Comparison of ENCODE assay signal across 27 mouse cellular contexts in the genomic region with DNA sequence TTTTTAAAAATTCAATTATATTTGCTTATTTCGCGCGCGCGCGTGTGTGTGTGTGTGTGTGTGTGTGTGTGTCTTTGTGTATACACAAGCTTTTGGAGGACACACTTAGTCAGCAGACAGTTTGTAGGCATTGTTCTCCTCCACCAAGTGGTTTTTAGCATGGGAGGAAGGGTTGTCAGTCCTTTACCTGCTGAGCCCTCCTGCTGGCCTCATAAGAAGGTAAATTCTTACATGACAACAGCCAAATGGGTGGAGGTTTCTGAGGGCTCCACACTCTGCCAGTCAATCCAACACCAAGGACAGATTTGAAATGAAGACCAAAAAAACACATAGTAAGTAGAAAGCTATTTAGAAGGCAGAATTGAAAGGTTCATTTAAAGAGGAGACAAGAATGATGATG. TPM values are rescaled to one million over a fixed set of nuclear protein-coding genes. Genes with fewer than 3 reads are reported as not detected.
A peak's percentile ranks its signal among the peaks of the same experiment; 100 is the strongest.
DNase-seq lines count a peak whose midpoint lies in the region; ATAC-seq and TF ChIP-seq lines count a peak whose summit lies in the region.
"Had no signal": no experiment of that assay in that cellular context is flagged by ENCODE, and none has a peak within 500 bp of the region (broad histone marks: within the 10 kb centered on the region; RNA-seq: fewer than 3 reads in every experiment).

No protein-coding gene starts in this region.

- H3K36me3 ChIP-seq in midbrain, embryonic 11.5 days (ENCODE audit: control insufficient read depth, insufficient read depth, low read length): no peaks in the 10 kb centered on the region
- H3K36me3 ChIP-seq in midbrain, embryonic 16.5 days (ENCODE audit: control insufficient read depth, insufficient read depth, low read length): no peaks in the 10 kb centered on the region
- H3K36me3 ChIP-seq in heart, adult 2 months (ENCODE audit: control insufficient read depth, insufficient read depth, low read length): no peaks in the 10 kb centered on the region
- H3K36me3 ChIP-seq: embryonic facial prominence, embryonic 13.5 days; embryonic facial prominence, embryonic 15.5 days; G1E had no signal

- H3K9ac ChIP-seq in midbrain, embryonic 11.5 days (ENCODE audit: low read length): no peak overlapping the region
- no peak overlapping the region for H3K9ac ChIP-seq in midbrain, embryonic 16.5 days (ENCODE audit: low read depth, low read length)
- H3K9ac ChIP-seq in heart, adult 2 months (ENCODE audit: low read depth, low read length): no peak overlapping the region
- H3K9ac ChIP-seq: embryonic facial prominence, embryonic 13.5 days; embryonic facial prominence, embryonic 15.5 days; forebrain, embryonic 13.5 days had no signal

- no peak overlapping the region for H3K4me2 ChIP-seq in midbrain, embryonic 11.5 days
- no peak overlapping the region for H3K4me2 ChIP-seq in midbrain, embryonic 16.5 days (ENCODE audit: low read length)
- H3K4me2 ChIP-seq: embryonic facial prominence, embryonic 13.5 days; embryonic facial prominence, embryonic 15.5 days; forebrain, embryonic 13.5 days had no signal

- H3K79me2 ChIP-seq in heart, adult 2 months (replicated peaks; ENCODE audit: control insufficient read depth, insufficient read depth, low read length): no peaks in the 10 kb centered on the region

- no peak for TF ChIP-seq POLR2A in embryonic fibroblast, embryonic 13.5 days (IDR thresholded peaks at IDR 0.05; ENCODE audit: low read depth, low read length)
- no peak for TF ChIP-seq POLR2A in heart, adult 2 months (IDR thresholded peaks at IDR 0.05; ENCODE audit: insufficient read depth, low read depth, low read length)

- intact Hi-C loops in heart, adult 2 months (cut with DNase I): no loop called here

- H3K4me1 ChIP-seq in midbrain, embryonic 11.5 days (ENCODE audit: control insufficient read depth, insufficient read depth, low read length): no peaks in the 10 kb centered on the region
- H3K4me1 ChIP-seq in midbrain, embryonic 16.5 days (ENCODE audit: control insufficient read depth, insufficient read depth, low read length): no peaks in the 10 kb centered on the region
- peaks cover 9% of the 10 kb centered on the region; the same call in 1 of the 2 replicates for H3K4me1 ChIP-seq in embryonic fibroblast, embryonic 13.5 days (ENCODE audit: control insufficient read depth, insufficient read depth, low read length)
- H3K4me1 ChIP-seq in heart, adult 2 months (ENCODE audit: control insufficient read depth, insufficient read depth, low read length): no peaks in the 10 kb centered on the region
- H3K4me1 ChIP-seq: embryonic facial prominence, embryonic 13.5 days; embryonic facial prominence, embryonic 15.5 days; forebrain, embryonic 13.5 days had no signal

- WGBS in midbrain, embryonic 11.5 days: 95% methylated on average over 6 of the region's 6 CpGs
- 93% methylated on average over 6 of the region's 6 CpGs for WGBS in midbrain, embryonic 16.5 days
- 93% methylated on average over 6 of the region's 6 CpGs for WGBS in heart, adult 2 months

- DNase-seq in midbrain, embryonic 11.5 days (ENCODE audit: low spot score, missing footprints): peak; percentile 26
- DNase-seq in ES-CJ7 (ENCODE audit: low read depth, low spot score) (peak; percentile 87), R1 (ENCODE audit: low read depth, low spot score) (peak; percentile 93)
- no peak for DNase-seq in heart, adult 2 months
- DNase-seq in gastrocnemius, adult 18-20 months (ENCODE audit: low spot score): no peak
- no peak for DNase-seq in cerebellum, postnatal 10 days
- DNase-seq: adrenal gland, adult 8-10 months; adrenal gland, postnatal 14 days; adrenal gland, postnatal 36 days; B cell, adult 2 months; cerebellum, adult 11-12 months; cerebellum, adult 2 months; cerebellum, adult 9-10 months; cerebellum, postnatal 14 days; cerebellum, postnatal 36 days; embryo, embryonic 11 days had no signal

- no peaks in the 10 kb centered on the region for H3K27me3 ChIP-seq in midbrain, embryonic 11.5 days (ENCODE audit: control insufficient read depth, insufficient read depth, low read length)
- no peaks in the 10 kb centered on the region for H3K27me3 ChIP-seq in midbrain, embryonic 16.5 days (ENCODE audit: control insufficient read depth, insufficient read depth, low read depth, low read length)
- no peaks in the 10 kb centered on the region for H3K27me3 ChIP-seq in heart, adult 2 months (ENCODE audit: control insufficient read depth, insufficient read depth, low read length)
- H3K27me3 ChIP-seq: CH12.LX; embryonic facial prominence, embryonic 13.5 days; embryonic facial prominence, embryonic 15.5 days; forebrain, embryonic 13.5 days; Patski had no signal

- no peak overlapping the region for H3K27ac ChIP-seq in midbrain, embryonic 11.5 days (ENCODE audit: low read depth, low read length)
- H3K27ac ChIP-seq in midbrain, embryonic 16.5 days (ENCODE audit: low read length): no peak overlapping the region
- peak overlapping the region; percentile 48; the same call in 1 of the 2 replicates for H3K27ac ChIP-seq in embryonic fibroblast, embryonic 13.5 days (ENCODE audit: insufficient read depth, low read length)
- H3K27ac ChIP-seq in heart, adult 2 months: no peak overlapping the region
- H3K27ac ChIP-seq: embryonic facial prominence, embryonic 13.5 days; embryonic facial prominence, embryonic 15.5 days; forebrain, embryonic 13.5 days had no signal

- TF ChIP-seq EP300 in heart, adult 2 months (IDR thresholded peaks at IDR 0.05; ENCODE audit: insufficient read depth, low read depth, low read length): no peak

- H3K9me3 ChIP-seq in midbrain, embryonic 11.5 days (ENCODE audit: control insufficient read depth, low read length): no peaks in the 10 kb centered on the region
- H3K9me3 ChIP-seq in midbrain, embryonic 16.5 days (replicated peaks; ENCODE audit: control insufficient read depth, low read length, poor library complexity, severe bottlenecking): no peaks in the 10 kb centered on the region
- H3K9me3 ChIP-seq: embryonic facial prominence, embryonic 13.5 days; embryonic facial prominence, embryonic 15.5 days; forebrain, embryonic 13.5 days; G1E had no signal

- no peak overlapping the region for H3K4me3 ChIP-seq in midbrain, embryonic 11.5 days (ENCODE audit: low read depth, low read length)
- H3K4me3 ChIP-seq in midbrain, embryonic 16.5 days (ENCODE audit: low read depth, low read length): no peak overlapping the region
- H3K4me3 ChIP-seq in embryonic fibroblast, embryonic 13.5 days (ENCODE audit: insufficient read depth, low read length): no peak overlapping the region
- no peak overlapping the region for H3K4me3 ChIP-seq in heart, adult 2 months
- H3K4me3 ChIP-seq: embryonic facial prominence, embryonic 13.5 days; embryonic facial prominence, embryonic 15.5 days; forebrain, embryonic 13.5 days had no signal

- TF ChIP-seq CTCF in embryonic fibroblast, embryonic 13.5 days (IDR thresholded peaks at IDR 0.05; ENCODE audit: borderline replicate concordance, insufficient read depth, low read length): no peak
- TF ChIP-seq CTCF in heart, adult 2 months (IDR thresholded peaks at IDR 0.05): no peak

- ATAC-seq in midbrain, embryonic 11.5 days (ENCODE audit: low FRiP score): no peak
- no peak for ATAC-seq in midbrain, embryonic 16.5 days
- ATAC-seq: activated CD4-positive, CD25-positive, alpha-beta regulatory T cell, adult 4 months; CD4-positive, CD25-positive, alpha-beta regulatory T cell, adult 4 months; forebrain, embryonic 13.5 days; forebrain, embryonic 16.5 days had no signal

RNA-seq across cellular contexts. Expression of a gene that starts 22.7 kb away (rescaled TPM):
- polyA plus RNA-seq in midbrain, embryonic 11.5 days (2014; fragmentation: Nextera tagmentation; extraction: Ambion mirVana): 49.4 and 50.5 TPM in 2 replicates
- polyA plus RNA-seq in midbrain, embryonic 16.5 days (2015; fragmentation: Nextera tagmentation; extraction: Ambion mirVana): 34.2 and 39.3 TPM in 2 replicates
- 23.2 and 27.9 TPM in 2 replicates for polyA plus RNA-seq in embryonic fibroblast, embryonic 13.5 days (2011; ENCODE audit: insufficient read length, low read depth, missing spikeins)
- 1 to 10 TPM; 7.7 TPM for total RNA-seq in heart, adult 2 months (2021)
- polyA plus RNA-seq in heart, adult 2 months (2012; rRNA removed): 4.0 TPM in 2 replicates
- total RNA-seq in gastrocnemius, adult 18-20 months (2021): 1 to 10 TPM; 7.4 to 8.3 TPM

Comparison
In these comparisons a context has a peak if more than half of its experiments do, and no peak if none do; other contexts are left out.
1. DNase-seq: peak in midbrain, embryonic 11.5 days (single experiment), ES-CJ7 (single experiment) and R1 (single experiment); none in heart, adult 2 months (0 of 2), gastrocnemius, adult 18-20 months (single experiment) and cerebellum, postnatal 10 days (0 of 2).